Mouse (Mus musculus) thymus, adult 18-20 months (tissue): Measurements from ENCODE around the gene Vps50.
"Not testable (repeated sequence)": the region's sequence is repeated elsewhere in the genome, so short reads cannot be mapped to it uniquely, and the experiment has no call there.

Experiments used
- DNase-seq, 2 experiments: peaks; one replicate each; pipeline ENCODE4 v3.0.0; 2022; ENCODE audit warnings: mixed read lengths in 2 of 2

Gene Vps50

DNA sequence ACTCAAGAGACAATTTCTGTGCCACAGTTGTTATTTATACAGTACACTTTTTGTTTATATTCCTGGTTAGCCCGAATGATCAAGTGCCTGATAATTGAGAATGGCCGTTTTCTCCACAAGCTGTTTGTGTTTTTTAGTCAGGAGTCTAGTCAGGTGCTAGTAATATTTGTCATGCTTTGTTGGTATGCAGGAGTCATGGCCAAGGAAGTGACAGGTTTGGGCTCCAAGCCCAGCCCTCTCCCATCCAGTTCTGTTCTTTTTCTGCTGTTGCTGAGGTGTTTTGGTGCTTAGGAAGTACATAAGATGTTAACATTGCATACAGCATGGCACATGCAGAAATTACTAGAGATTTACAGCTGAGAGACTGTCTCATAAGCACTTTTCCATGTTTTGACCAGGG, 41.3 kb downstream of the Vps50 start:
- no peak for DNase-seq

DNA sequence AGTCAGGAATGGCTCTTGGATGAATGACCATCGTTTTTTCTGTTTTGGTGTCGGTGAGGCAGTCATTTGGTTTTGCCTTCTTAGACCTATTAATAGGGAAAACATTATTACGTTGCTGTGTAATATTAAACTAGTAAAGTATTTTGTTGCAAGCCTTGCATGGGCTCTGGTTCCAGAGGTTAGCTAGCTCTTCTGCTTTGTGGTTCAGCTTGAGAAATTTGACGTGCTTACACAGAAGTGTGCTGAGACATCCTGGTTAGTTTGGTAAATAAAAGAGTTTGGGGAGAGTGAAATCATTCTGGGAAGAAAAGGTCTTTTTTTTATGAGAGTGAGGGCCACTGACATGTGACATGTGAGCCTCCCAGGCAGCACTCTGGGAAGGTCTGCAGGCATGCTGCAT, 45.7 kb downstream of the Vps50 start:
- no peak for DNase-seq

DNA sequence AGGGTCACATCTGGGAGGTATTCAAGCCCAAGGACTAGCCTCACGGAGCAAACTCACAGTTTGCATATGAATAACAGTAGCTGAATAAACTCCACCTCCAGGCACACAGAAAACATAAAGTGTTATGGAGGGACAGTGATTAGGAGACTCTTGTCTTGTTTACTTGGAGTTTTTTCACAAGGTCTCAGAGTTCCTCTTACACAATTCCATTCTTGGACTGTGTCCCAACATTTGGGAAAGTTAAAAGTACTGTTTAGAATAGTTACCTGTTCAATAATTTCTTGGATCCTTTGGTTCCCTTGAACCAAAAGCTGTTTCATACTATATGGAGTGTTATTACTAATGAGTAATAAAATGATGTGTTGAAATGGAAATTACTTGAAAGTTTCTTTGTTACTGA, 46.8 kb downstream of the Vps50 start:
- DNase-seq = no peak

DNA sequence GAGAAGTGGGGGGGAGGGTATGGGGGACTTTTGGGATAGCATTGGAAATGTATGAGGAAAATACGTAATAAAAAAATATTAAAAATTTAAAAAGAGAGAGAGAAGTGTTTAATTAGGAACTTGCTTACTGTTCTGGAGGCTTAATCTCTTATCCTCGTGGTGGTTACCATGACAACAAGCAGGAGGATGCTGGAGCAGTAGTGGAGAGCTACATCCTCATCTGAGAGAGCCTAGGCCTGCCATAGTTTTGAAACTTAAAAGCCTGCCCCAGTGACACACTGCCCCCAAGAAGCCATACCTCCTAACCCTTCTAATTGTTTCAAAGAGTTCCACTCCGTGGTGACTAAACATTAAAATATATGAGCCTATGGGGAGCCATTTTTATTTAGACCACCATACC, 50.8 kb downstream of the Vps50 start:
- DNase-seq = no peak

DNA sequence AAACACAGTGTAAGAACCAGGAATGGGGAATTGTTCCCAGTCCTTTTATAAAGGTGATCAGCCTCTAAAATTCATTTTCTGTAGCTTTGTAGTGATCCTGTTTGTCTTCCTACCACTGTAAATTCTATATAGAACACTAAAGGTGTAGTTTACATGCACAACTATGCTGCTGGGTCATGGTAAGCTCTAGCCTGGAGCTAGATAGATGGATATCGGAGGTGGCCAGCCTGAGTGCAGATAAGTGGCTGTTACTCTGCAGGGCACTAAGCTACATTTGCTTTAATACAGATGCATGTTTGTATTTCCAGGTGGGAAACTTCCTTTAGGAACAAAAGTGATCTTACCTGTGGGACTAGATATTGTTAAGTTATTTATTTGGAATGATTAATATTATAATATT, 51.8 kb downstream of the Vps50 start:
- DNase-seq = no peak

DNA sequence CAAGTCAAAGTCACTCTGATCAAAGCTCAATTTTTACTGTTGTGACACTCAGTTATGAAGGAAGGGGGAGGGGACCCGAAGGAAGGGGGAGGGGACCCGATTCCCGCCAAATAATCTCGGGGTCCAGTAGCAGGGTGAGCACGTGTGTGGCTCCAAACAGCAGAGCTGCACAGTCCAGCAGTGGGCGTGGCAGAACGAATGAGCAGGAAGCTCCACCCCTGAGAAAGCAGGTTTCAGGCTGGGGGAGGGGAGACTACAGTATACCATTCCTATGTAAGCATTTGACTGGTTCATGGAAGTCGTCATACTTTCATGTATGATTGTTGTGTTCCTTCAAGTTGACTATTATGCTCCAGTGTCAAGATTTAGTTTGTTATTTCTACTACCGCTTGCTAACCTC, 54.5 kb downstream of the Vps50 start:
- not testable (repeated sequence) for DNase-seq

DNA sequence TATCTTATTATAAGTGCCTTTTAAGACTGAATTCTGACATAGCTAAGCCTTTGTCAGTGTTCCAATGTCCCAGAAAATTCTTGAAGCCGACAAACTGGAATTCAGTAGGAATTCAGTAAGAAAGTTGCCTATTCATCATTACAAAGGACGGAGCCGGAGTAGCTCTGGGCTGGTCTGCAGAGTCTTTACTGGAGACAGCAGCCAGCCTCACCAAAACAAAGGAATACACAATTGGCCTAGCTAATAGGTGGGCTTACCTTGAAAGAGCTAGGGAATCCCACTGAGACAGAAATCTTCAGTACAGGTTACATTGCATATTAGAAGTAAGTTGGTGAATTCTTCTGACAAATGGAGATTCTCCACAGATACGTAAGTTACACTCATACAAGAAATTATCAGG, 59.0 kb downstream of the Vps50 start:
- DNase-seq = no peak

GRCm38 (mm10) chr6:3560009-3560408, 61.8 kb downstream of the Vps50 start:
- DNase-seq = no peak

GRCm38 (mm10) chr6:3562301-3562700, 64.1 kb downstream of the Vps50 start:
- DNase-seq = no peak

- DNase-seq = not testable (repeated sequence)
Observed at GRCm38 (mm10) chr6:3564118-3564517, 65.9 kb downstream of the Vps50 start.

- DNase-seq = no peak
Observed at GRCm38 (mm10) chr6:3565005-3565404, 66.8 kb downstream of the Vps50 start.

- DNase-seq = no peak
Observed at GRCm38 (mm10) chr6:3565667-3566066, 67.5 kb downstream of the Vps50 start.

DNA sequence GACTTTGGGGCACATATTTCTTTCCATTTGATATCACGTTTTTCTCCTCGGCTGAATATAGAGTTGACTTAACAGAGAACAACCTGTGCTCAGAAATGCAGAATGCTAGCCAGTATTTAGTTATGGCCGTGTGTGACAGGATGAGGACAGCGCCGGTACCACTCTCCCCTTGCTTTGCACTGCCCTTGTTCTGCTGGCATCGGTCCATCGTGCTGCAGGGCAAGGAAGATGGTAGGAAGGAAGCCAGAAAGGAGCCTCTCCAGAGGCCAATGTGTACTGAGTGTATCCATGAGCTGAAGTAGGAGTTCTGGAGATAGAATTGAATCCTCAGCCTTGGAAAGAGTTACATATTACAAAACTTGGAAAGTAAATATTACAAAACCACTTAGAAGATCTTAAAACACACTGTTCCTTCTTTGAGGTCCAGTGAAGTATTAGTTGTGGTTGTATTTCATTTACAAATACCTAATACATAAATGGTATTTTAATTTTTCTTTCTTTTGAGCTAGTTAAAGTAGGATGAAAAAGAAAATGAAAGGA, 69.0 kb downstream of the Vps50 start:
- DNase-seq = no peak

DNA sequence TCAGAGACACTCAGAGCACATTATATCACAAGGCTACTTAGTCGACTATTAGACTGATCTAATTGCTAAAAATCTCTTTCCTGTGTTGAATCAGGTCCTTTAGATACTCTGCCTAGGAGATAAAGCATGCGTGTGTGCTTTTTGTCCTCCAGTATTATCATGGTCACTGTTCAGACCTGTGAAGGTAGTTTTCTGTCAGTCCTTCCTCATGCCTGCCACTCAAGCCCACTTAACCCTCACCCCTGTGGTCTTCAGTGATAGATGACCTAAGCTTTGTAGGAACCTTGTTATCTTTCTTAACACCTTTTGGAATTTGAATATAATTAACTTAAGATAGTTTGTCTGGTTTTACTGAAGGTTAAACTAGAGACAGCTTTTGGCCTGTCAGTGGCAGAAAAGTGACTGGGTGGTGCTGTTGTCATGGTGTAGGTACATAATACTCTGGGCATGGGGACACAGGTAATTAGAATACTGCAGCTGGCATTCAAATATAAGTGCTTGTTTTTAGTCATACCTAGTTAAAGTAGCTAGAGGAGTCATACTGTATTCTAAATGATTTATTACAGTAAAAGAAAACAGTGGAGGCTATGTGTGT, 74.1 kb downstream of the Vps50 start:
- no peak for DNase-seq

GRCm38 (mm10) chr6:3573787-3574186, 75.6 kb downstream of the Vps50 start:
- no peak for DNase-seq

DNA sequence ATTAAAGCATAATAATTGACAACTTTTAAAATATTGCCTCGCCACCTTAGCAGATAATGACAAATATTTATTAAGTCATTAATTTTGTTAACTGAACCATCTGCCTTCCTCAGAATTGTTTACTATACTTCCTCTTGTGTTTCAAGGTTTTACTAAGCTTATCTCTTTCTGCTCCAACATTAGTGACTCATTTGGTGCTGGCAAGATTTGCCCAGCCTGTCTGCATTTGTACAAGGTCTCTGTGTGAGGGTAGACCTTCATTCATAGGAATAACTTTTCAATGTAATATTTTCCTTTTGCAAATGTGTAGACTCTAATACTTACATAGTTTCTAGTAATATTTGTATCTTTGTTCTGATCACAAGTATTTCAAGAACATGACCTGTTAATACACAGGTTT, 87.2 kb downstream of the Vps50 start:
- DNase-seq = no peak

DNA sequence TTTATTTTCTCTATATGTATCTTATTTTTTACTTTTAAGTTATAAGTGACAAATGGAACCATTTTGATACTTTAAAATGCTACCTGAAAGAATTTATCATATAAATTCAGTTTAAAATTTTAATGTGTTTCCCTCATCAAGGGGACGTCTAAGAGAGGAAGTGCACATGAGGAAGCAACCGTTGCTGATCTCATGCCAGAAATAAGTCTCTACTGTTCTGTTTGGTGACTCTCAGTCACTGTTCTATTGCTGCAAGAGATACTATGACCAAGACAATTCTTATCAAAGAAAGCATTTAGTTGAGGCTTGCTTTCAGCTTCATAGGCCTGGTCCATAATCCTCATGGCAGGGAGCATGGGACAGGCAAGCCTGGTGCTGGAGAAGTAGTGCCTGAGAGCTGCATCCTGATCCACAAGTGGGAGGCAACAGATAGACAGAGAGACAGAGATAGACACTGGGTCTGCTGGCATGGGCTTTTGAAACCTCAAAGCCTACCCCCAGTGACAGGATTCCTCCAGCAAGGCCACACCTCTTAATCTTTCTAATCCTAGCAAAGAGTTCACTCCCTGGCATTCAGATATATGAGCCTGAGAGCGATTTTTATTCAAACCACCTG, 92.2 kb downstream of the Vps50 start:
- no peak for DNase-seq

DNA sequence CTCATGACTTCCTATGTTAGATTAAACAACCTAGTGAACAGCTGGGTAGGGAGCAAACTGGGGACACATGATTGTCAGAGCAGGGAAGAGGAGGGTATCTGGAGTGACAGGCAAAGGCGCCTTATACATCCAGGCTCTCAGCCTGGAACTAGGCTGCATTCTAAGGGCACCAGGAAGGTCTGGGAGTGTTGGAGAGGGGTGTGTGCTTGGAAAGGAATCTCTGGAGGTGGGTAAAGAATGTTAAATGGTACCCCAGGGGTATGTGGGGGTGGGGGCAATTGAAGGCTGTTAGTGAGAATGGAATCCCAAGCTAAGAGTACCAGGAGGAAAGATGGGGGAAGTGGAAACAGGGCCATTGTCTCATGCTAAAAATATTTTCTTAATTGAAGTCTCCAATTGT, 96.1 kb downstream of the Vps50 start:
- no peak for DNase-seq

- DNase-seq = no peak
Observed at GRCm38 (mm10) chr6:3612827-3613226, 114.6 kb downstream of the Vps50 start.

- not testable (repeated sequence) for DNase-seq
Observed at GRCm38 (mm10) chr6:3620428-3621387, 122.5 kb downstream of the Vps50 start.
